Mouse (Mus musculus) granulocyte monocyte progenitor cell, adult 5-6 weeks (primary cell): ENCODE results near the gene Hspbap1. TPM values are rescaled to one million over a fixed set of nuclear protein-coding genes. Genes with fewer than 3 reads are reported as not detected.

Experiments used
- ATAC-seq: replicated peaks from 2 replicates; pipeline ENCODE4 v1.8.0; 2016; ENCODE audit warnings: mild to moderate bottlenecking, moderate TSS enrichment, inconsistent platforms; ENCODE audit not compliant: poor library complexity, severe bottlenecking
- total RNA-seq, 2 experiments: library from RNA; stranded (forward) in 1 of 2; stranded (reverse) in 1 of 2; fragments of 200-712, 200-1000 nt in 1 of 2; fragments of >200 nt in 1 of 2; fragmentation: Nextera tagmentation in 1 of 2; gene quantifications; 2 replicates each; pipeline ENCODE4 v1.2.3; 2014 to 2017

The Hspbap1 gene
- total RNA-seq, 2 experiments from 2014 or later = 3.0 to 7.4 TPM

DNA sequence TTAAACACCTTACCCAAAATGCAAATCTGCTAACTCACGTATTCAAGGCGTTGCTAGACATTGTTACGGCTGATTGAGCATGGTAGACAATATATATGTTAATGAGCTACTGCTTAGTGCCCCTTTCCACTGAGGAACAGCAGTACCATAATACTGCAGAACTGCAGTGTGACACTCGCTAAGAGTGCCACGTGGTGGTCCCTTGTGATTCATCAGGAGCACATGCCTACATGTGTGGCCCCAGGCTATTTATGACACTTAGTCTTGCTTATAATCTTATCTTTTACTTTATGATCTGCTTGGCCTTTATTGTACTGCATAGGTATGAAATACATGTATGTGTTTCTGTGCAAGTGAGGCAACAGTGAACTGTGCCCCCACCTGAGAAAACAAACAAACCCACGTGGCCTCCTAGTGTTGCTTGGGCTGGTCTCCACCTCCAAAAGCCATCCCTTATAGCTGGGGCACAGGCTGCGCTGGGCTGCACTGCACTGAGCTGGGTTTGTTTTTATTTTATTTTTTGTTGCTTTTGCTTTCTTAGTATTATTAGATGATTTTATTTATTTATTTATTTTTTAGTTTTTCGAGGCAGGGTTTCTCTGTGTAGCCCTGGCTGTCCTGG, 17.5 kb downstream of the Hspbap1 start:
- no peak for ATAC-seq

DNA sequence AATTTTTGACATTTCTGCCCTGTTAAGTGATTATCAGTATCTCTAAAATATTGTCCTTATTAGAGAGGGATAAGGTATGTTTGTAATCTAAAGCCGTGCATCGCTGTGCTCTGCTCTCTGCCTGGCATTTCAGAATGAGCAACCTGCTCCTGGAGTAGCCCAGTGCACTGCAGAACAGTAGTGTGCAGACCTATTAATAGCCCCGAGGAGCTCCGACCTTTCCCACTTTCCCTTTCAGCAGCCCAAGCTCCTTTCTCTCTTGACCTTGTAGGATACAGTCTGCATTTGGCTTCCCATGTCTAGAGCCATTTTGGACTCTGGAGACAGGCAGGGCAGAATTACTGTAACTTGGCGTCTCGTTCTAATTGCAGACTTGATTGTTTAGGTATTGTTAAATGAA, 18.2 kb downstream of the Hspbap1 start:
- no peak for ATAC-seq

DNA sequence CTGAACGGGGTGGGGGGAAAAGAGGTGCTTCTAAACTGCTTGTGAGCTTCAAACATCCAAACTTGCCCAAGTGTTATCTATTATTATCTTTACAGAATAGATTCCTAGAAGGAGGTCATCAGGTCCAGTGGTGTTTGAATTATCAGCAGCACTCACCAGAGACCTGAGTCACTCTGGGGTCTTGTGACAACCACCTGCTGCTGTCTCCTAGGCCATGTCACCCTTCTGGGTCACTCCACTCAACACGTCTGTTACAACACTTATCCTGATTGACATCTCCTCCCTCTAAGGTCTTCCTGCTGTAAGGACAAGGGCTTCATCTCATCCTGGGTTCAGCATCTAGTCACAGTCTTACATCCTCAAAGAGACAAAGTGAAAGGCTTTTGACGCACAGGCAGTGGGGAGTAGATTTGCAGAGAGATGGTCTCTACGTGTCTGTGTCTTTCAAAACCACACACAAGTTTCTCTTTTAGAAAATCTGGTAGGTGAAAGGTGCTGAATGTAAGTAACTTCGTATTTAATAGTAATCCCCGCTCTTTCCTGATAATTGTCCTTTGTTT, 21.9 kb downstream of the Hspbap1 start:
- no peak for ATAC-seq

- ATAC-seq = peak; percentile 69
These were observed 32.0 kb downstream of the Hspbap1 start for GRCm38 (mm10) chr16:35802163-35802562.

DNA sequence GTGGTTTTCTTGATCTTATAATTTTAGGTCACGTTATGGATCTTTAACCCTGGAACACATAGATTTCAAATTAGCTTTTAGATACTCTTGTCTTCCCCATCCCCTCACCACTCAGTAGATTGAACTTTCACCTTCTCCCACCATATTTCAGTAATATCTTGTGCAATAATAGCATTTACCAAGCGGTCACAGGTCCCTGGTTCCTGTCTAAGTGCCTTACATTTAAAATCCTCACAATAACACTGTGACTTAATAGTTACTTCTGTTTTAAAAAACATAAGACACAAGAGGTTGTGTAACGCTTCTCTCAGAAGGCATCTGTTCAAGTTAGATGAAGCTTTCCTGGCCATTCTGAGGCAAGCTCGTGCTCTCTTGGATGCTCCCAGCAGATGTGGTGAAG, 33.5 kb downstream of the Hspbap1 start:
- ATAC-seq = peak; percentile 52

- no peak for ATAC-seq
These were observed 36.9 kb downstream of the Hspbap1 start for GRCm38 (mm10) chr16:35806973-35807662.

DNA sequence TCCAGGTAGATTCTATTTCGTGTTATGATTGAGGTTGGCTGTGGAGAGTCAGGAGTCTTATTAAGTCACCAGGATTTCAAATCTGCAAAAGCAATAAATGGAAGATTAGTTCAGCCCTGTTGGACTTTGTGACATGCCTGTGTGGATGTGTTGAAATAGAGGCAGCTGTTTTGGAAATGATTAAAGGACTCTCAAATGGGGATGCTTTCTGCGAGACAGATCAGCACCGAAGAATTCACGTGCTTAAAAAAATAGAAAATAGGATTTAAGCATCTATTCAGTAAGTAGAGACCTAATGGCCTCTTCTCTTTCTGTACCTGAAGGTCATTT, 37.5 kb downstream of the Hspbap1 start:
- no peak for ATAC-seq

GRCm38 (mm10) chr16:35808838-35809237, 38.7 kb downstream of the Hspbap1 start:
- no peak for ATAC-seq

DNA sequence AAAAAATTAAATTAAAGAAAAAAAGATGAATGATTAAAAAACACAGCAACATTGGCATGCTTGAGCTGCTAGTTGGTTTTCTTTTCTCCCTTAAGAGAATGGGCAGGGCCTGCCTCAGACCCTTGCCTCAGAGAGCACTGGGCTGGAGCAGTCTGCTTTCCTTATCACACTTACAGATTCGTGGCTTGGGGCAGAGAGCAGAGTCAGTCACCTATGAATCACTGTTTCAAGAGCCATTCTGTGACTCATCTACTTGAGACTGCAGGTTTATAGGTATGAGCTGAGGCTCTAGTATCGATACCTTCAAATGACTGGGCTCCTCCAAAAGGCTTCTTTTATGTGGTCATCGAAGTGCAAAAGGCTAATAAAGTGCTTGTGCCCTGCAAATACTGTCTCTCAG, 42.9 kb downstream of the Hspbap1 start:
- no peak for ATAC-seq

DNA sequence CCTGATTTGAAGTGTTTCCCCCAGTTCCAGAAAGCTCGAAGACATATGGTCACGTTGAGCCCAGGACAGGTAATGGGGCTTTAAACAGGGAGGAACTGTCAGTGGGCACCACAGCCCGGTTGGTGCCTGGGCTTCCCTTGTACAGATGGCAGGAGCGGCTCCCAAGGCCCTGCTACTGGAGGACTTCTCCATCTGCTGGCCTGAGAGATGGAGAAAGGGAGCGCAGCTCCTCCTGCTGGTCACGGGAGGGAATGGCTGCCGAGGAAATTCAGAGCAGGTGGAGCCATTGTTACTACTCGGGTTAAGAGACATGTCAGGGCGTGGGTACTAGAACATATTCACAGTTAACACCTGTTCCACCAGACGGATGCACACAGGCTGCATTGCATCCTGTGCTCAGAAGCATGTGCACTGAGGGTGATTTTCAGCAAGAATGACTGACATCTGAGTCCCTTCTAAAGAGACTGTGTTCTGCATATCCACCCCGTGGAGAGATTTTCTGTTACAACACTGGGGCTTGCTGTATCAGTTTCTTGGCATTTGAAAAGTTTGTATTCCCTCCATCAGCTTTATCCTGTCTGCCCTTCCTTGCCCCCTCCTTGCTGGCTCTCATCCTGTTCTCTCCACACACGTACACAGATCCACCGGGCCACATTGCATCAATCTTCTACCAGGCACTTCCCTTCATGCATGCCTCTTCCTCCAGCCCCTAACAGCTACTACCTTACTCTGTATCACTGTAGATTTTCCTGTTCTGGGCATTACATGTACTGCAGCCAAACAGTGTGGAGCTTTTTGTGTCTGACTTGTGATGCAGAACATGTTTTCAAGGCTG, 47.3 kb downstream of the Hspbap1 start:
- peak; percentile 97 for ATAC-seq

DNA sequence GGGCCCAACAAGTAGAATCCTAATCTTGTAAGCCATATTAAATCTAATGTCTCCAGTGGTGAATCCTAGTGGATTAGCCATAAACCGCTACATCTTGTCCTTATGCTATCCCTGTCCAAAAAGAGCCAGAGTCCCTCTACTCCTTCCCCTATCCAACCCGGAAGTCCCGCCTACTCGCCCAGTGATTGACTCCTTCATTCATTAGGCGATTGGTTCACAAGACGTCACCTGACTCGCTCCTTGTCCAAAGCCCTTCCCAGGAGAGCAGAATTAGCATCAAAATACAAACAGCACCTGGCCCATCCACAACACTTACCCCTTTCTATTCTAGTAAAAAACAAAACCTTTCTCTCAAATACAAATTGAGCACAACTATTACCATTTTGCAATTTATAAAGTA, 59.8 kb downstream of the Hspbap1 start:
- ATAC-seq = no peak

GRCm38 (mm10) chr16:35832926-35833325, 62.8 kb downstream of the Hspbap1 start:
- no peak for ATAC-seq

DNA sequence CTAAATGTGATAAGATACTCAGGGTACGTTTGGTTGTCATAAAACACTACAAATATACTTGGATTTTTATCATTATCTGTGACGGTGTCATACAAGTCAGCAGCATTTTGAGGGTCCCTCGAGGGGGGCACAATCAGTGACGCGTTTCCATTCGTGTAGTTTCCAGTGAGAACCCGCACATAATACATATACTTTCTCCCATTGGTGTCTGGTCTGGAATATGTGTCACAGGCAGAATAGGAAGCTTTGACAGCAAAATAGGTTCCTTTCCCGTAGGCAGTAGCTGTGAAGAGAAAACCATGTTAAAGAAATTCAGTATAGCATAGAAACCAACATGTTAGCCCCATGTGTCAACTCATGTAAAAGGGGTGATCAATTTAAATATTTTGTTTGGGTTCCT, 64.5 kb downstream of the Hspbap1 start:
- ATAC-seq = no peak

- peak; percentile 44; the same call in 1 of the 2 replicates for ATAC-seq
These were observed 69.5 kb downstream of the Hspbap1 start for GRCm38 (mm10) chr16:35839680-35840079.

DNA sequence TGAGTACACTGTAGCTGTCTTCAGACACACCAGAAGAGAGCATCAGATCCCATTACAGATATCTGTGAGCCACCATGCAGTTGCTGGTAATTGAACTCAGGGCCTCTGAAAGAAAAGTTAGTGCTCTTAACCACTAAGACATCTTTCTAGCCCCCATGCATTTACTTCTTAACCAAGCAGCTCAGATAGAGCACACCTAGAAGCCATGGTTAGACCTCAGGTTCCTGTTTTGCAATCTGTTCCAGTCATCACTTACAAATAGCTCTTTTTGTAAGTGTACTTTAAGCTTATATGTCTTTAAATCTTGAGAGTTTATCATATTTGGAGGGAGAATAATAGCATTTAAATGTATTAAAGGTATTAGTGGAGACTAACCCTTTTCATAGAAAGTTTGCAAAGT, 77.0 kb downstream of the Hspbap1 start:
- no peak for ATAC-seq

GRCm38 (mm10) chr16:35855846-35856245, 85.7 kb downstream of the Hspbap1 start:
- no peak for ATAC-seq

DNA sequence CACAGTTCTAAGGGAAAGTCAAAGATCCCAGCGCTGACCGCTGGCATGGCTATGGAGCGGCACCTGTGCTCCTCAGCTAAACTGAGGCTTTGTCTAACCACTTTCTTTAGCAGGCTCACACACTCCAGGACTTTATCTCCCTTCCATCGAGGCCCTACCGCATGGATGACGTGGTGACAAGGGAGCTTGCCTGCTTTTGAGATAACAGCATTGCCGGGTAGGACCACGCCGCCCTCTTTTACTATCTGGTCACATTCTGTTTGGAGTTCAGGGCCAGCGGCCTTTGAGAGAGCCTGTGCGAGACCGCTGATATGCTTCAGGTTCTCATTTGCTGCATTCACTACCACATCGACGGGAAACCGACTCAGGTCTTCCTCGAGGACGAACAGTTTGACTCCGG, 86.6 kb downstream of the Hspbap1 start:
- ATAC-seq = no peak

- ATAC-seq = no peak
These were observed 90.1 kb downstream of the Hspbap1 start for GRCm38 (mm10) chr16:35860236-35860635.

GRCm38 (mm10) chr16:35862057-35862456, 91.9 kb downstream of the Hspbap1 start:
- no peak for ATAC-seq

- no peak for ATAC-seq
These were observed 97.6 kb downstream of the Hspbap1 start for GRCm38 (mm10) chr16:35867726-35868125.

DNA sequence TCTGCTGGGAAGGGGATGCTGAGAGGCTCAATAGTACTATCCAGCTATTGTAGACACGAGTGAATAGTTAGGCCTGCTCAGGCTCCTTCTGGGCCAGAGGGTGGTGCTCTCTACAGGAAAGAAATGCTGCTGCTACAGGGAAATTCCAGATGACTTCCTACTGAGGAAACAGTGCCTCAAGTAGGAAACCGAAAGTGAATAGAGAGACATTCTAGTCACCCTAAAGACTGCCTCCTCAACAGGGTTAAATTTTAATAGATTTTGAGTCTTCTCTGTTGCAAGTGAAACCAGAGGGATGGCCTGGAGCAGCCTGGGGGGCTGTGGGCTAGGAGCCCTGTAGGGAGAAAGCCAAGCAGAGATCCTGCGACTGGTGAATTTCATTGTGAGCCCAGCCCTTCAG, 99.0 kb downstream of the Hspbap1 start:
- peak; percentile 55 for ATAC-seq
